Mouse (Mus musculus) C2C12 (cell line): ENCODE results near the gene Dnaja2. TPM values are rescaled to one million over a fixed set of nuclear protein-coding genes. Genes with fewer than 3 reads are reported as not detected.

Experiments
- H3K27me3 ChIP-seq: one replicate; pipeline ENCODE4 v1.6.1; 2011; ENCODE audit not compliant: control insufficient read depth, insufficient read depth, insufficient read length
- H3K36me3 ChIP-seq: one replicate; pipeline ENCODE4 v1.6.1; 2011; ENCODE audit not compliant: control insufficient read depth, insufficient read depth
- H3K4me3 ChIP-seq: one replicate; pipeline ENCODE4 v1.5.1; 2011; ENCODE audit warnings: mild to moderate bottlenecking, control low read depth; ENCODE audit not compliant: poor library complexity, insufficient read depth, severe bottlenecking
- H3K79me2 ChIP-seq: one replicate; pipeline ENCODE4 v1.6.1; 2011; ENCODE audit not compliant: control insufficient read depth, insufficient read depth
- H3K79me3 ChIP-seq: one replicate; pipeline ENCODE4 v1.6.1; 2011; ENCODE audit warnings: low read depth, control low read depth
- H3ac ChIP-seq: one replicate; pipeline ENCODE3; 2011; ENCODE audit warnings: low read depth; ENCODE audit not compliant: control insufficient read depth, insufficient read length
- CEBPB ChIP-seq: IDR thresholded peaks from one replicate; pipeline ENCODE4 v1.6.1; 2011; ENCODE audit warnings: low read depth, mild to moderate bottlenecking, control low read depth, moderate library complexity
- CTCF ChIP-seq: IDR thresholded peaks from one replicate; pipeline ENCODE4 v1.5.1; 2011; ENCODE audit not compliant: control insufficient read depth, insufficient read depth, insufficient read length
- FOSL1 ChIP-seq: IDR thresholded peaks from one replicate; pipeline ENCODE4 v1.8.0; 2011; ENCODE audit warnings: mild to moderate bottlenecking, low read length; ENCODE audit not compliant: poor library complexity, insufficient read depth, severe bottlenecking
- MAX ChIP-seq: IDR thresholded peaks from one replicate; pipeline ENCODE4 v1.6.1; 2011; ENCODE audit warnings: mild to moderate bottlenecking, control low read depth
- MYOD1 ChIP-seq: IDR thresholded peaks from one replicate; pipeline ENCODE4 v1.6.1; 2011; ENCODE audit warnings: low read depth; ENCODE audit not compliant: control insufficient read depth, insufficient read length
- MYOG ChIP-seq: IDR thresholded peaks from one replicate; pipeline ENCODE4 v1.6.1; 2011; ENCODE audit not compliant: control insufficient read depth, insufficient read length; ENCODE audit errors: extremely low read depth
- USF1 ChIP-seq: IDR thresholded peaks from one replicate; pipeline ENCODE4 v1.6.1; 2011; ENCODE audit warnings: low read depth, mild to moderate bottlenecking, control low read depth, moderate library complexity
- polyA plus RNA-seq: library from polyadenylated mRNA; unstranded; fragments of >200 nt; fragmentation: generic; extraction: Trizol; gene quantifications from one replicate; pipeline ENCODE4 v1.2.1, GENCODE M21; 2012; ENCODE audit warnings: missing spikeins

Gene Dnaja2
- polyA plus RNA-seq, 1 experiment = 104 TPM

DNA sequence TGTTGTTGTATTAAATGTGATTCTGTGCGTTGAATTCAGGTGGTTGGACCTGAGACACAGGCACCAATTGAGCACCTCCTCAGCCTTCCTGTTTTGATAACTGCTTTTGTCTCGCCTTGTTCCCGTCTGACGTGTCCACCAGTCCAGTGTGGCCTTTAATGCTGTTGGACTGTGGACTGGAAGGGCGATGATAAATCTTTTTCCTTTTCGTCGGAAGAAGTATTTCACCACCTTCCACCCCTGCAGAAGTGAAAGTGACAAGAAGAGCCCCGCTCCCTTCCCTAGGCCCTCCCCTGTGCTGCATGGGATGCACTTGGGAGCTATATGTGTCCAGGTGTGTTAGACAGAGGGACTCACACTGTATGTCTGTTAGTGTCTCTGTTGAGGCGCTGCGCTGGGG, 54.7 kb downstream of the Dnaja2 start:
- peaks cover 2% of the 10 kb centered on the region for H3K36me3 ChIP-seq
- H3ac ChIP-seq = no peak overlapping the region
- no peaks in the 10 kb centered on the region for H3K79me2 ChIP-seq
- no peaks in the 10 kb centered on the region for H3K79me3 ChIP-seq
- H3K27me3 ChIP-seq = no peaks in the 10 kb centered on the region
- TF ChIP-seq CTCF = no peak
- no peak for TF ChIP-seq FOSL1
- TF ChIP-seq MYOD1 = no peak
- TF ChIP-seq CEBPB = no peak
- TF ChIP-seq USF1 = no peak
- TF ChIP-seq MYOG = no peak
- TF ChIP-seq MAX = no peak
- H3K4me3 ChIP-seq = no peak overlapping the region

DNA sequence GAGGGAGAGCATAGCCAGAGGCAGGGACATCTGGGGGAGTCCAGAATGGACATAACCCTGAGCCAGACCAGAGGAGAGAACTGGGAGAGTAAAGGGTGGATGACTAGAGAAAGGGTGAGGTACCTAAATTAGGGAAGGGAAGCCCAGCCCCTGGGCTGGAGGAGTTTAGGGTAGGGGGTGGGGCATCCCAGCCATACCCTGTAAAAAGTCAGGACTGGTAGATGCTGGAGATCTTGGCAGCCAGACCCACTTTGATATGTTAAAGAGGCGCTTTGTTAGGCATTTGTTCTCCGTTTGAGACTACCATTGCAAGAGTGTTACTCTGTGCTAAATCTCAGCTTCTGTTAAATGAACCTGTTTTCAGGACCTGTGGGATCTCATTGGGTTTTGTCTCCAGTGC, 56.6 kb downstream of the Dnaja2 start:
- no peaks in the 10 kb centered on the region for H3K79me3 ChIP-seq
- TF ChIP-seq CEBPB (no peak), FOSL1 (no peak), USF1 (no peak), MYOG (no peak), CTCF (no peak), MYOD1 (no peak), MAX (no peak)
- H3K79me2 ChIP-seq = no peaks in the 10 kb centered on the region
- no peaks in the 10 kb centered on the region for H3K36me3 ChIP-seq
- H3ac ChIP-seq = no peak overlapping the region
- H3K27me3 ChIP-seq = no peaks in the 10 kb centered on the region
- H3K4me3 ChIP-seq = no peak overlapping the region

DNA sequence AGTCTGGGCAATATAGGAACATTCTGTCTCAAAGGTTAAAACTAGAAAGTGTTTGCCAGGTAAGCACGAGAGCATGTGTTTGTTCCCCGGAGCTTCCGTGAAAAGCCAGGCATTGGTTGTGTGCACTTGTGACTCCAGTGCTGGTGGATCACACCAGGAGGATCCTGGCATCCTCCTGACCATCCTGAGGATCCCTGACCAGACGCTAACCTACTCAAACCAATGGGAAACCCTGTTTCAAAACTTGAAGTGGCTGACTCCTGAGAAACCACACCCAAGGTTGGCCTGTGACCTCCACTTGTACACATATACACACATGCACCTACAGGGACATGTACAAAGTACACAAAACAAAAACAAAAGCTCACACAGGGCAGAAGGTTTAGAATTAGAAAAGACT, 58.4 kb downstream of the Dnaja2 start:
- Histone ChIP-seq H3K27me3 (no peaks in the 10 kb centered on the region), H3K79me3 (no peaks in the 10 kb centered on the region)
- no peak for TF ChIP-seq MYOD1

DNA sequence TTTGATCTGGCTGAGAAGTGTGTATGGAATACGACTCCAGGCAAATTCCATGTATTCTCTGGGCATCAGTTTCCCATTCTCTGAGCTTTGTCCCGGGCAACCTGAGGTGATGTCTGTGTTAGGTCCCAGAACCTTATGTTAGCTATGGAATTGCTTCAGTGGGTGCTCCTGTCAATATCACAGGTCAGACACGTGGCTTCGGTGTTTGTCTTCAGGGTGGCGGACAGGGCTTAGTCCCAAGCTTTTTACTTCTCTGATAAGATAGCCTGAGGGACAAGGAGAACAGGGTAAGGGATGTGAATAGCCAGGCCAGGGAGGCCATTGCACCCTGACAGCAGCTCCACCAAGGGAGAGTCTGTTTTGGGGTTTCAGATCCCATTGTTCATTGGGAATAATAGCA, 59.0 kb downstream of the Dnaja2 start:
- no peaks in the 10 kb centered on the region for H3K27me3 ChIP-seq
- H3K4me3 ChIP-seq = no peak overlapping the region
- no peaks in the 10 kb centered on the region for H3K79me3 ChIP-seq
- H3ac ChIP-seq = no peak overlapping the region
- no peaks in the 10 kb centered on the region for H3K36me3 ChIP-seq
- TF ChIP-seq CEBPB (no peak), MAX (no peak), FOSL1 (no peak), MYOD1 (no peak), USF1 (no peak), CTCF (no peak), MYOG (no peak)
- no peaks in the 10 kb centered on the region for H3K79me2 ChIP-seq

More for the DNA sequence above, 58.4 kb downstream of the Dnaja2 start:
- Histone ChIP-seq H3K4me3 (no peak overlapping the region), H3K36me3 (no peaks in the 10 kb centered on the region), H3ac (no peak overlapping the region), H3K79me2 (no peaks in the 10 kb centered on the region)

DNA sequence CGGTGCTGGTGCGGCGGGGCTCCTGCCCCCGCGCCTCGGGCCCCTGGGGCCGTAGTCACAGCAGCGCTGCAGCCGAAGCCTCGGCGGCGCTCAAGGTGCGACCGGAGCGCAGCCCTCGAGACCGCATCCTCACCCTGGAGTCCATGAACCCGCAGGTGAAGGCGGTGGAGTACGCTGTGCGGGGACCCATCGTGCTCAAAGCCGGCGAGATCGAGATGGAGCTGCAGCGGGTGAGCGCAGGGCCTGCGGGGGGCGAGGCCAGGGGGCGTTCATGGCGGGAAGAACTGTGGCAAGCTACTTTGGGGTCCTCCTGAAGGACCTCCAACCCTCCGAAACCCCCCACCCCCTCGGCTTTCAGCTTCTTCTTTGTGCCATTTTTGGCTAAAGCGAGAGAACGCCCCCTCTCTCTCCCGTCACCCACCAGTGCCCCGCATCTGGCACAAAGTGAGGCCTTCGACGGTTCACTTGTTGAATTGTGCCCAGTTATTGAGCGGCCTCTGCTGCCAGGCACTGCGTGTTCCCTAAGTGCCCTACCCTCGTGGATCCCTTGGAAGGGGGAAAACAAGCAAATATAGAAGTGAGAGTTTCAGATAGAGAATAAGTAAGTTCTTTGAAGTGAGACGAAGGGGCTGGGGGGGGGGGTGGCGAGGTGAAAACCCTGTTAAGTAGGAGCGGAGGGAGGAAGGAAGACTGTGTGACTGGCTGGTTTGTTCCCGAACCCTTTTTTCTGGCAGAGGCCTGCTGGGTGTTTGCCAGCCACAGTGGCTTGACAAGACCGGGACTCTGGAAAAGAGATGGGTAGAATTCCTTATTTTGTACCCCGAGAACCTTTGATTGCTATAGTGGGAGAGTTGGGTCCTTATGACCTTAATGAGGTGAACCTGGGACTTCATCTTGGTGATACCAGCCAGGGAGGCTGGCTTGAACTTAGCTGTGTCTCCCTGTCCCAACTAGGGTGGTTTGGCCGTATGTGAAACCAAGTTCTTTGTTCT, 61.9 kb downstream of the Dnaja2 start:
- Histone ChIP-seq H3K4me3 (peak overlapping the region; percentile 46), H3K36me3 (no peaks in the 10 kb centered on the region), H3K27me3 (no peaks in the 10 kb centered on the region), H3ac (peak overlapping the region; percentile 92), H3K79me3 (no peaks in the 10 kb centered on the region), H3K79me2 (no peaks in the 10 kb centered on the region)
- TF ChIP-seq CEBPB (no peak), MAX (no peak), FOSL1 (no peak), USF1 (no peak), MYOD1 (no peak), MYOG (no peak), CTCF (no peak)
